Mouse (Mus musculus) kidney, adult 2 months (tissue): ENCODE data around the gene Tecpr2.

Experiments
- CTCF ChIP-seq: fragments of 200-500 bp; conservative IDR thresholded peaks from 2 replicates; pipeline ENCODE4 v1.5.1; 2011; ENCODE audit warnings: low read depth, mild to moderate bottlenecking, control low read depth, low read length, moderate library complexity, mixed read lengths; ENCODE audit not compliant: insufficient read depth, insufficient read length
- POLR2A ChIP-seq: fragments of 200-500 bp; IDR thresholded peaks from one replicate; pipeline ENCODE4 v1.6.1; 2011; ENCODE audit warnings: low read depth, low read length, control low read depth

- no peak for TF ChIP-seq CTCF
- TF ChIP-seq POLR2A = no peak
These were observed 31.9 kb upstream of the Tecpr2 start for GRCm38 (mm10) chr12:110857196-110857595.
